Mouse (Mus musculus) adrenal gland (tissue): ENCODE results near the gene Kif19a.

Experiments
- intact Hi-C: fragments of 180-260 bp; cut with DNase I; formaldehyde crosslinking; loops from one replicate; pipeline ENCODE4 v1.15.1; 2025

The Kif19a gene

GRCm38 (mm10) chr11:114771896-114772295 lies 6.7 kb downstream of the Kif19a start:
- intact Hi-C loops = no loop called here

- intact Hi-C loops = no loop called here
Observed at GRCm38 (mm10) chr11:114780076-114780475, 14.9 kb downstream of the Kif19a start.

DNA sequence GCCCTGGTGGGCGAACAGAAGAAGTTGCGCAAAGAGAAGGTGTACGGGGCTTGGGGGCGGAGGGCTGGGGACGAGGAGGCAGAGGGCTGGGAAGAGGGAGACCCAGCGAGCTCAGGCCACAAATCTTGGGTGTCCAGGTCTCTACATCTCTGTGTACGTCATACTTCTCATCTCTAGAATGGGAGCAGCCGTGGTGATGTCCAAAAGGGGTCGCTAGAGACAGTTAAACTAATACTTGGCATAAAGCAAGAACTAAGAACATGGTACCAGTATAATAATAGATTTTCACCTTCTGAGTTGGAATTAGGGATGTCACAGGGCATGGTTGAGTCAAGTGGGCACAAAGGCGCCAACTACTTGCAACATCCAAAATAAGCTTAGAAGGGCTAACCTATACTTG lies 20.7 kb downstream of the Kif19a start:
- intact Hi-C loops = no loop called here

DNA sequence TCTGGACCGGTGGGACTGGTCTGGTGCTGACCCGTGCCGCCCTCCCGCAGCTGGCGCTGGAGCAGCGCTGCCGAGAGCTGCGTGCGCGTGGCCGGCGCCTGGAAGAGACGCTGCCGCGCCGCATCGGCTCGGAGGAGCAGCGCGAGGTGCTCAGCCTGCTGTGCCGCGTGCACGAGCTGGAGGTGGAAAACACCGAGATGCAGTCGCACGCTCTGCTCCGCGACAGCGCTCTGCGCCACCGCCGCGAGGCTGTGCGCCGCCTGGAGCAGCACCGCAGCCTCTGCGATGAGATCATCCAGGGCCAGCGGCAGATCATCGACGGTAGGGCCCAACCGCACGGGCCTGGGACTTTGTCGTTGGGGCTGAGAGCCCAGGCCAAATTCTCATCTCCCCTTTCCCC lies 21.1 kb downstream of the Kif19a start:
- intact Hi-C loops = no loop called here

GRCm38 (mm10) chr11:114787611-114788010 lies 22.4 kb downstream of the Kif19a start:
- intact Hi-C loops = no loop called here

DNA sequence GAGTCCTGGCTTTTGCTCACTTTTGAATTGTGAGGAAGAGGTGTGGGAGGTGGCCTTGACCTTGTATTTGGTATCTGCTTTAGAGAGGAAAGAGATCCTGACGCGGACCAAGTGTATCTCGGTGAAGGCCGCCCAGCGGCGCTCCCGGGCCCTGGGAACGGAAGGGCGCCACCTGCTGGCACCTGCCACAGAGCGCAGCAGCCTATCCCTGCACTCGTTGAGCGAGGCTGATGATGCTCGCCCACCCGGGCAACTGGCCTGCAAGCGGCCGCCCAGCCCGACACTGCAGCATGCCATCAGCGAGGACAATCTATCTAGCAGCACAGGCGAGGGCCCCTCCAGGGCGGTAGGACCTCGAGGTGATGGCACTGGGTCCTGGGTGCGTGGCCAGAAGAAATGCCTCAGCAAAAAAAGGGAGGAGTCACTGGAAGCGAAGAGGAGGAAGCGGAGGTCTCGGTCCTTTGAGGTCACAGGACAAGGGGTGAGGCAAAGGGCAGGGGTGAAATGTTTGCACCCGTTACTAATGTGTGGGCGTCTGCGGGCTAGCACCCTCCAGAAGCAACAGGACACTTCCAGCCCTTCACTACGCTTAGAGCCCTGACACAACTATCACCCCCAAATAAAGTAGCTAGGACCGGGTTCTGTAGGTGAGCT lies 24.0 kb downstream of the Kif19a start:
- intact Hi-C loops = loop anchor here (1.0 kb wide), 1 partner anchor 44 kb away; no protein-coding TSS in a partner anchor

DNA sequence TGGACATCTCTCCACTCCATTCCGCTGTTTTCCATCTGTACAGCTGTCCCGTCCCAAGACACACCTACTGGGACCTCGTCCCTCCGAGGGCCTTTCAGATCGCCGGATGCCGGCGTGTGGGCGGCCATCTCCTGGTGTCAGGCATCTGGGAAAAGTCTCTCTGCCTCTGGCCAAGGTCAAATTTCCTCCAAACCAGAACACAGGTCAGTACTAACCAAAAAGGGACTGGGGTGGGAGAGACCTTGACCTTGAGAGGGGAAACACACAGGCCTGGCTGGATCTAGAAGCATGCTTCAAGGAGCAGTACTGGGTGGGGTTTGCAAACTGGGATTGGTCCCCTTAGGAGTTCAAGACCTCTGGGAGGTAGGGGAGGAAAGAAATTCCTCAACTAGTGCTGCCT lies 24.5 kb downstream of the Kif19a start:
- intact Hi-C loops = loop anchor here (1.0 to 10.0 kb wide), 2 partner anchors 44 to 355 kb away; no protein-coding TSS in a partner anchor

DNA sequence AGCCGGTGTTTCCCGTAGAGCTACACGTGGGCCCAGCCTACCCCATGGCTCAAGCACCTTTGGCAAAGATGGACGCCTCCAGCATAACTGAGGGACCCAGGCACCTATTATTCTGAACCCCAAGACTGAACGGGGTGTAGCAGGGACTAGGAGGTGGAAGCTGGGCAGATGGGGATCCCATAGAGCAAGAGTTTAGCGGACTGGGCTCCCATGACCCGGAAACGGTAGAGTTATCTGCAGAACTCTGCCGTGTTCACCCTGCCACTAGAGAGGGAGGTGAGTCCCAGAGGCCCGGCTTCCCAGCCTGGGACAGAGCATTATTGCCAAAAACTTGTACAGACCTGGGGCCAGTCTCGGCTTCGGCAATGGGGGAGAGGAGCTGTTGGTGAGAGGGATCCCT lies 25.0 kb downstream of the Kif19a start:
- intact Hi-C loops = loop anchor here (10.0 kb wide), 1 partner anchor 355 kb away; no protein-coding TSS in a partner anchor

DNA sequence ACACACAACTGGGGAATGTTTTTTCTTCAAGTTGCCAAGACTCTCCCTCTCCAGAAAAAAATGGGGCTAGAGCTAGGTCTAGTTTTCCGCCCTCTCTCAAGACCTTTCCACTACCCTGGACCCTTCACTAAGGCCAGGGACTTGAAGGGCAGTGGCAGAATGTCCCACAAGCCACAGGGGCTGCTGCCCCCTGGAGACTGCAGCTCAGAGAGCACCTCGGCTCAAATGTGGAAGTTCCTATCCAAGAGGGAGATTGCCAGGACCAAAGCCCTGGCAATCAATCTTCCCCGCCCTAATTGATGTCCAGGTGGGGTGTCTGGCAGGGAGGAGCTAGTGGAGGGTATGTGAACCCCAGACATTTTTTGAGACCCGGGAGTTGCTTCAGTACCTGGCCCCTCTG lies 25.7 kb downstream of the Kif19a start:
- intact Hi-C loops = loop anchor here (10.0 kb wide), 1 partner anchor 354 kb away; no protein-coding TSS in a partner anchor

- intact Hi-C loops = loop anchor here (10.0 kb wide), 1 partner anchor 353 kb away; no protein-coding TSS in a partner anchor
Observed at GRCm38 (mm10) chr11:114791351-114791889, 26.2 kb downstream of the Kif19a start.

DNA sequence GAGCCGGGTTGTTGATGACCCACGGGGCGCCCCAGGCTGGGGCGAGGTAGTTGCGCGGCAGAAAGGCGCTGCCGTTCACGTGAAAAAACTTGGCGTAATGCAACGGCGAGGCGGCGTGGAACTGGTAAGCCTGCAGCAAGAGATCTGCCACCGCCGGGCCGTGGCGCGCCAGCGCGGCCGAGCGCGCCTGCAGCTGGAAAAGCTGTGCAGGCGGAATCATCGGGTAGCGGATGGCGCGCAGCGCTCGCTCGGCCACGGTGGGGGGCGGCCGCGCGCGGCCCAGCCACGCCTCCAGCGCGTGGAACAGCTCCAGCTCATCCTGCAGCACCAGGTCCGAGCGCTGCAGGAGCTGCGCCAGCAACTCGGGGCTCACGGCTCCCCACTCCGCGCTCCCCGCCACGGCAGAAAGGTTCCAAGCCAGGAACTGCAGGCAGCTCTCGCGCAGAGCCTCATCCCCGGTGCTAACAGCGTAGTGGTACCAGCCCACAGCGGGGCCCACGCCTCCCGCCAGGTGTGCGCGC lies 26.8 kb downstream of the Kif19a start:
- intact Hi-C loops = loop anchor here (10.0 kb wide), 1 partner anchor 353 kb away; no protein-coding TSS in a partner anchor

DNA sequence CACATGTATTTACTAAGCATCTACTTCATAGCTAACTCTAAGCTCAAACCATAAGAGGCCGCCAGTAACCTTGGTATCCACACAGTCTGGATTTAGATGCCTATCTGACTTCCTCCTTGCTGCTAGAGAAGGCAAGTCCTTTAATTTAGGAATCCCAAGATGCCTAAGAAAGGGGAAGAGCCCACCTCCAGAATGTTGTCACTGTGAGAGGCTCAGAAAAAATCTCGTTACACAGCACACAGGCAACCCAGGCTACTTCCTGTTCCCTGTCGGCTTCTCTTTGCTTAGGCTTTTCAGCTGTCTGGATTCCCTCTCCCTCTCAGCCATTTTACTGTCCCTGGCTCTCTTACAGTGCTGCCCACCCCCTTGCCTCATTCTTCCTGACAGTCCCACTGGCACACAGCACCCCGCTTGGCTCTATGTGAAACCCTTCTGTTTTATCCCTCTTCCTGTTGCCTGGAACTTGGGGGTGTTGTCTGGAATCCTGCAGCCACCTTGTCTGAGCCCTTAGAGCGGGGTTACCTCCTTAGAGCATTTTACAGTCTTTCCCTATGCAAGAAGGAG lies 27.8 kb downstream of the Kif19a start:
- intact Hi-C loops = loop anchor here (10.0 kb wide), 1 partner anchor 352 kb away; no protein-coding TSS in a partner anchor

- intact Hi-C loops = loop anchor here (10.0 kb wide), 1 partner anchor 351 kb away; no protein-coding TSS in a partner anchor
Observed at GRCm38 (mm10) chr11:114793868-114794545, 28.8 kb downstream of the Kif19a start.

- intact Hi-C loops = loop anchor here (10.0 kb wide), 1 partner anchor 350 kb away; no protein-coding TSS in a partner anchor
Observed at GRCm38 (mm10) chr11:114794691-114795090, 29.5 kb downstream of the Kif19a start.

GRCm38 (mm10) chr11:114795231-114795746 lies 30.1 kb downstream of the Kif19a start:
- intact Hi-C loops = loop anchor here (10.0 kb wide), 1 partner anchor 350 kb away; no protein-coding TSS in a partner anchor

DNA sequence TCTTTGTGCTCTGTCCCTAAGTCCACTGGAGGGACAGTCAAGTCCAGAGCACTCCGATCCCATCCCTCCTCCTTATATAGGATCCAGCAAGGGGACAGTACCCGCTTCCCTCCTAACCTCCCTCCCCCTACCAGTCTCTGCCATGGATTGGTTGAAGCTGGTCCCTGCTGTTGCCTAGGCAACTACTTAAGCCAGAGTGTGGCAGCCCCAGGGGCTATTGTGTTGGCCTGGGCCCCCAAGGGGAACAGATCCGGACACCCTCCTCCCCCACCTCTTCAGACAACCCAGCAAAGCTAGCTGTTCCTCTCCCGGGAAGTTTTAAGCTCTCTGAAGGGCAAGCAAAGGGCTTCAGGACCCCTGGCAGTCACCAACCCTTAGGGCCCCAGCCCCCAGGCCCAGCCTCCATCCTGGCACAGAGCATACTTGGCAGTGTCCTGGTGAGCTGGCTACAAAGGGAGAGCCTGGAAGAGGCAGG lies 30.7 kb downstream of the Kif19a start, which contains the start of gene Btbd17:
Btbd17 (minus strand) TSS at position 98 of the 475 bp plus-strand sequence.
- intact Hi-C loops = loop anchor here (10.0 kb wide), 1 partner anchor 349 kb away; no protein-coding TSS in a partner anchor

DNA sequence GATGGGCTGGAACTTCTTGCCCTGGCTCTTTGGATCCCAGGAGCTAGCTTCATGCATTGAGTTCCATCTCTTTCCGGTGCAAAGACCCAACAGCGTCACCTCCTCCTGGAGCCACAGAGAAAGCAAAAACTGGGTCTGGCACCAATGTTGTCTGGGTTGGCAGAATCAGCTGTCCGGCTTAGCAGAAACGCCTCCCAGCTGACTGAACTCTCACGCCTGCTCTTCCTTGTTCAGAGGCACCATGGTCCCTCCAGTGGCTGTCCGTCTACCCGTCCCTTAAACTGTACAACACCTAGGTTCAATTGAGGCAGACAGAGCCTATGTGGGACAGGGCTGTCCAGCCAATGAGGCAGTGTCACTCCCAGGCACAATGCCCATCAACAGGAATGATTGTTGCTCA lies 32.0 kb downstream of the Kif19a start:
- intact Hi-C loops = loop anchor here (10.0 kb wide), 1 partner anchor 348 kb away; no protein-coding TSS in a partner anchor

DNA sequence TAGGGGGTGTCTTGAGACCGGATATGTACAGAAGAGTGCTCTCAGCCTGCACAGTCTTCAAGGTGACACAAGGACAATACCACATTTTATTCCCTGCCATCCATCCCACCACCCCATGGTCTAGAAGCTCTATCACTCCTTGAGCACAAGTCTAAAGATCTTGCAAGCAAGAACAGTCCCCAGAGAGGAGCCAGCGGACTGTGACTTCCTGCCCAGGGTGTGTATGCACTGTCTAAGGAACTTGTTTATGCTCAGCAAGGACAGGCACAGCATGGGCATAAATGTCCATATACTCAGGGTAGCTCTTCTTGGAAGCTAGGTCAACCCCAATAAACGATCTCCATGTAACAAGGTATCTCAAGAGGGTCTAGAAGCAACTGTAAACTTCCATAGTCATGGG lies 32.8 kb downstream of the Kif19a start:
- intact Hi-C loops = loop anchor here (10.0 kb wide), 1 partner anchor 347 kb away; no protein-coding TSS in a partner anchor

DNA sequence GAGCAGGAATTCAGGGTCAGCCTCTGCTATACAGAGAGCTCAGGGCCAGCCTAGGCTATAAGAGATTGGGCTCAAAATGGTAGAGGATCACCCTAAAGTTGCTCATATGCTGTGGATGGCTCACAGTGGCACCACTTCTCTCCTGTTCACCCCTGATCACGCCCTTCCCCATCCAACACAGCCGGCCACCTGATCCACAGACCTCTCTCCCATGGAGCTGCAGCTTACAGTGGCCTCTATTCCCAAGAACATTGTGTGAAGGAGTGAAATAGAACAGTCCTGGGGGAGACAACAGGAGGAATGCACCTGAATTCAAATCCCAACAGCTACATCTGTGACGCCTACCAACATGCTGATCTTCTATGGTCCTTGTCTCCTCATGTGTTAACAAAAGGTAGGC lies 33.4 kb downstream of the Kif19a start, which contains the start of gene Gpr142:
Gpr142 (plus strand) TSS at position 301 of the 400 bp plus-strand sequence.
- intact Hi-C loops = loop anchor here (10.0 kb wide), 1 partner anchor 346 kb away; no protein-coding TSS in a partner anchor

DNA sequence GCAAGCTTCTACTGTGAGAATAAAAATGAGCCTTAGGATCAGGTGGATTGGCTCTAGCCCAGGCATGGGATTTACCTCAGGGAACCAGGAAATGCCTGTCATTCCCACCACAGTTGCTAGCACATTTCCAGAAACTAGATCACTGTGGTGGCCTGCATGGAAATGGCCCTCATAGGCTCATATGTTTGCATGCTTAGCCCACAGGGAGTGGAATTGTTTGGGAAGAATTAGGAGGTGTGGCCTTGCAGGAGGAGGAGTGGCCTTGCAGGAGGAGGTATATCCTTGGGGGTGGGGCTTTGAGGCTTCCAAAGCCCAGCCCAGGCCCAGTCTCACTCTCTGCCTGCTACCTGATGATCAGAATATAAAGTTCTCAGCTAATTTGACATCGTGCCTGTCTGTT lies 36.7 kb downstream of the Kif19a start:
- intact Hi-C loops = no loop called here
